Mouse (Mus musculus): ENCODE results near the gene Nap1l1. TPM values are rescaled to one million over a fixed set of nuclear protein-coding genes. Genes with fewer than 3 reads are reported as not detected.

Gene Nap1l1
- total and polyA plus RNA-seq, 2 experiments from 2014 or later: 15.5 to 64.2 TPM

DNA sequence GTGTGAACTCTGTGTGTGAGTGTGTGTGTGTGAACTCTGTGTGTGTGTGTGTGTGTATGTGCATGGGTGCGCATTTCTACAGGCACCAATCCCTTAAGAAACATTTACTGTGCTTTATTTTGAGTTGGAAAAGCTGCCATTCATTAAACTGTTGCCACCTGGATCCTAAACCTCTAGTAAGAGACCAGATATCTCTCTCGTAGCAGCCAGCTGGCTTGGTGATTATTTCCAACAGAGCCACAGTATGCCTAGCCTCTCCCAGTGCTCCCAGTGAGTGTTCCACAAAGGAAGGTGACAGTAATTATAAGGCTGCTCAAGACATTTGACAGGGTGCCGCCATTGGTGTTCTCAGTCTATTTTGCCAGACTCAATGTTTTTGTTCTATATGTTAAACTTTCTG is 47.6 kb downstream of the Nap1l1 start:
- Histone ChIP-seq H3K36me3 (replicated peaks; ENCODE audit: control insufficient read depth, insufficient read depth, low read length) (no peaks in the 10 kb centered on the region), H3K4me2 (ENCODE audit: low read depth, low read length) (no peak overlapping the region), H3K9me3 (replicated peaks; ENCODE audit: control insufficient read depth, low read length) (no peaks in the 10 kb centered on the region), H3K27ac (ENCODE audit: low read depth) (no peak overlapping the region), H3K4me1 (ENCODE audit: control insufficient read depth, insufficient read depth) (peaks cover 17% of the 10 kb centered on the region), H3K27me3 (ENCODE audit: control insufficient read depth, insufficient read depth, low read length) (no peaks in the 10 kb centered on the region), H3K4me3 (ENCODE audit: low read depth, low read length) (no peak overlapping the region), H3K9ac (replicated peaks; ENCODE audit: low read depth, low read length) (peak overlapping the region; percentile 22; the same call in 1 of the 2 replicates)
- 70% methylated on average over 3 of the region's 3 CpGs for WGBS
- TF ChIP-seq CTCF (IDR thresholded peaks at IDR 0.05; ENCODE audit: low read depth): no peak
- TF ChIP-seq EP300 (IDR thresholded peaks at IDR 0.05; ENCODE audit: low read depth): no peak
- DNase-seq (ENCODE audit: low spot score): no peak
- no peak for ATAC-seq (ENCODE audit: insufficient read depth, low read depth)

DNA sequence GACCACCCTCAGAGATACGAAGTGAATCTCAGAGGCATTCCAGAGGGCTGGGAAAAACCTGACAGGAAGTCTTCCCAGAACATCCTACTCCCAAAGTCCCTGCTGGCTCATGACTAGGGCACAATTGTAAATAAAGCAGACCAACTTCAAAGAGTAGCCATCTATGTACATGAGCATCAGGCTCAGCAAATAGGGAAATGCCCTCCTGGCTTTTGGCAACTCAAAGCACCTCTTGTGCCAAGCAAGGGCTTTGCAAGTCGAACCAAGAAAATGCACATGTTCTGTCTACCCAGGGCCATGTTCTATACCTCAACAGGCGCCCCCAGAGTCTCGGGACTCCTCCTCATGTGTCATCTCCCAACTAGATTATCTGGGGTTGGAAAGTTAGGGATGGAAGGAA is 48.6 kb downstream of the Nap1l1 start:
- Histone ChIP-seq H3K27me3 (ENCODE audit: control insufficient read depth, insufficient read depth, low read length) (no peaks in the 10 kb centered on the region), H3K4me3 (ENCODE audit: low read depth, low read length) (no peak overlapping the region), H3K4me2 (ENCODE audit: low read depth, low read length) (no peak overlapping the region), H3K9me3 (replicated peaks; ENCODE audit: control insufficient read depth, low read length) (no peaks in the 10 kb centered on the region), H3K9ac (replicated peaks; ENCODE audit: low read depth, low read length) (no peak overlapping the region), H3K36me3 (replicated peaks; ENCODE audit: control insufficient read depth, insufficient read depth, low read length) (no peaks in the 10 kb centered on the region), H3K4me1 (ENCODE audit: control insufficient read depth, insufficient read depth) (peaks cover 13% of the 10 kb centered on the region; the same call in 1 of the 2 replicates), H3K27ac (ENCODE audit: low read depth) (no peak overlapping the region)
- TF ChIP-seq EP300 (IDR thresholded peaks at IDR 0.05; ENCODE audit: low read depth) (no peak), CTCF (IDR thresholded peaks at IDR 0.05; ENCODE audit: low read depth) (no peak)
- WGBS: 56% methylated on average over 4 of the region's 4 CpGs
- ATAC-seq (ENCODE audit: insufficient read depth, low read depth): no peak
- DNase-seq (ENCODE audit: low spot score): no peak

DNA sequence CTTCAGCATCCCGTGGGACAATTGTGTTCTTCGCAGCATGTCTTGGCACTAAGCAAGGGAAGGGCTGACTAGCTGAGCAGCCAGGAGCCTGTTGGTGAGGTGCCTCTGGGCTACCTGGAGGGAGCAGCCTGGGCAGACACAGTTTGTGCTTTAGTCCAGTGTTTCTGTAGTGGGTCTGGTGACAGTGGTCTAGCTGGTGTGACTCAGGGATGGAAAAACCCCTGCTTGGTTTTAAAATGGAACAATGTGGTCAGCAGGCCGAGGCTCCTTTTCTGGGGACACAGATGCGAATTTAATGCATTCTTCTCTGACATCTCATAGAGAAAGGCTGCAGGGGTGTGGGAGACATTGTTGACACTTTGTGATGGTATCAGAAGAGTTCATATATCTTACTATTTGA is 49.2 kb downstream of the Nap1l1 start:
- no peak for TF ChIP-seq CTCF (IDR thresholded peaks at IDR 0.05; ENCODE audit: low read depth)
- TF ChIP-seq EP300 (IDR thresholded peaks at IDR 0.05; ENCODE audit: low read depth): no peak
- H3K27me3 ChIP-seq (ENCODE audit: control insufficient read depth, insufficient read depth, low read length): no peaks in the 10 kb centered on the region
- H3K9me3 ChIP-seq (replicated peaks; ENCODE audit: control insufficient read depth, low read length): no peaks in the 10 kb centered on the region
- no peaks in the 10 kb centered on the region for H3K36me3 ChIP-seq (replicated peaks; ENCODE audit: control insufficient read depth, insufficient read depth, low read length)
- WGBS: 73% methylated on average over 4 of the region's 4 CpGs
- no peak overlapping the region for H3K27ac ChIP-seq (ENCODE audit: low read depth)
- H3K4me2 ChIP-seq (ENCODE audit: low read depth, low read length): no peak overlapping the region
- H3K4me3 ChIP-seq (ENCODE audit: low read depth, low read length): no peak overlapping the region
- no peak for ATAC-seq (ENCODE audit: insufficient read depth, low read depth)
- peaks cover 13% of the 10 kb centered on the region; the same call in 1 of the 2 replicates for H3K4me1 ChIP-seq (ENCODE audit: control insufficient read depth, insufficient read depth)
- H3K9ac ChIP-seq (replicated peaks; ENCODE audit: low read depth, low read length): no peak overlapping the region
- DNase-seq (ENCODE audit: low spot score): no peak

DNA sequence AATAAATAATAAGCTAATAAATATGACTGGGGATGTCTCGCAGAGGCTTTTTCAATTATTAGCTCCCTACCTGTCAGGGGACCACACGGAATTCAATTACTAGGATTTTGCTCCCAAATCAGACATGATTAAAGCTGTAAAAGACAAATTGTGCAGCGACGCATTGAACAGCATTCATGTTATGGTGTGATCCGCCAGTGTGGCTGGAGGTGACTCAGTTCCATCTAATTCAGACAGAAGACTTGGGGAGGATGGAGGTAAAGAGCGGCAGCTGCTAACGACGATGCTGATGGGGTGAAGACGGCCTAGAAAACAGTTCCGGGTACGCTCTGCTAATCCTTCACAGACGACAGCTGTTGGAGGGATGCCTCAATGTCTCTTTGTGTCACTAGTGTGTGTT is 50.9 kb downstream of the Nap1l1 start:
- 88% methylated on average over 12 of the region's 12 CpGs for WGBS
- ATAC-seq (ENCODE audit: insufficient read depth, low read depth) (no peak), DNase-seq (ENCODE audit: low spot score) (no peak)
- no peak overlapping the region for H3K27ac ChIP-seq (ENCODE audit: low read depth)
- no peaks in the 10 kb centered on the region for H3K36me3 ChIP-seq (replicated peaks; ENCODE audit: control insufficient read depth, insufficient read depth, low read length)
- H3K9ac ChIP-seq (replicated peaks; ENCODE audit: low read depth, low read length): no peak overlapping the region
- H3K4me2 ChIP-seq (ENCODE audit: low read depth, low read length): no peak overlapping the region
- no peaks in the 10 kb centered on the region for H3K27me3 ChIP-seq (ENCODE audit: control insufficient read depth, insufficient read depth, low read length)
- H3K4me1 ChIP-seq (ENCODE audit: control insufficient read depth, insufficient read depth): peaks cover 22% of the 10 kb centered on the region
- H3K9me3 ChIP-seq (replicated peaks; ENCODE audit: control insufficient read depth, low read length): no peaks in the 10 kb centered on the region
- H3K4me3 ChIP-seq (ENCODE audit: low read depth, low read length): no peak overlapping the region
- TF ChIP-seq EP300 (IDR thresholded peaks at IDR 0.05; ENCODE audit: low read depth) (no peak), CTCF (IDR thresholded peaks at IDR 0.05; ENCODE audit: low read depth) (no peak)

DNA sequence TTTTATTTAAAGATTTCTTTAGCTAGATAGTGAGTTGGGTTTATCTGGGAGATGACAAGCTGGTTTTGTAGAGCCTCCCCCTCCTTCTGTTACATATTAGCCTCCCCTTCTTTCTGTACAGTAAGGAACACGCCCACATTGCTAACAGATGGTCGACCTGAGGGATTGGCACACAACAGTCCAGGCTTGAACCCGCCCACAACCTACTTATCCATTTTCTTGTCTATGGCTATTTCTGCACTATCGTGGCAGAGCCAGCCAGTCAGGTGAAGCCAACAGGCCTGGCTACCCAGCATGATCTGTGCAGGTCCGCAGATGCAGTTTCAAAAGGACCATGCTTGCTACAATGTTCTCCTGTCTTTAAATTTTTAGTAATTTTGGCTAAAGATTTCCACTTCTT is 54.0 kb downstream of the Nap1l1 start:
- ATAC-seq (ENCODE audit: insufficient read depth, low read depth): no peak
- WGBS: 69% methylated on average over 5 of the region's 5 CpGs

DNA sequence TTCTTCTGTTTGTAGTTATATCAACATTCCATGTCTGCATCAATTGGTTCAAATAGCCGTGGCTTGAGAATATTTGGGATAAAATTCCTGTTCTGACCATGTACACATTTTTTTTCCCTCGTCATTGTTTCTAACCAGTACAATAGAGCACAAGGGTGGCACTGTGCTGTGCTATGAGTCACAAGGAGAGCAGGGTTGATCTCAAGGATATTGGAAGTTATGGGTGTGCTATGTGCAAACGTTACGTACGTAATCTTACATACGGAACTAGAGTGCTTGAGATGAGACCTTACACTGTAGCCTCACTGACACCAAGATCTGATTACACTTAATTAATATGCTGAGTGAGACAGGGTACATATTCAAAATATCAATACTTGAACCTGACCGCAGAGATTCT is 54.6 kb downstream of the Nap1l1 start:
- Histone ChIP-seq H3K36me3 (replicated peaks; ENCODE audit: control insufficient read depth, insufficient read depth, low read length) (no peaks in the 10 kb centered on the region), H3K9ac (replicated peaks; ENCODE audit: low read depth, low read length) (no peak overlapping the region), H3K4me1 (ENCODE audit: control insufficient read depth, insufficient read depth) (peaks cover 14% of the 10 kb centered on the region), H3K27ac (ENCODE audit: low read depth) (no peak overlapping the region), H3K4me2 (ENCODE audit: low read depth, low read length) (no peak overlapping the region), H3K4me3 (ENCODE audit: low read depth, low read length) (no peak overlapping the region), H3K27me3 (ENCODE audit: control insufficient read depth, insufficient read depth, low read length) (no peaks in the 10 kb centered on the region), H3K9me3 (replicated peaks; ENCODE audit: control insufficient read depth, low read length) (no peaks in the 10 kb centered on the region)
- DNase-seq (ENCODE audit: low spot score): no peak
- WGBS: 85% methylated on average over 7 of the region's 7 CpGs
- ATAC-seq (ENCODE audit: insufficient read depth, low read depth): no peak
- TF ChIP-seq CTCF (IDR thresholded peaks at IDR 0.05; ENCODE audit: low read depth): no peak
- no peak for TF ChIP-seq EP300 (IDR thresholded peaks at IDR 0.05; ENCODE audit: low read depth)

More for the DNA sequence above, 54.0 kb downstream of the Nap1l1 start:
- H3K4me2 ChIP-seq (ENCODE audit: low read depth, low read length): no peak overlapping the region
- no peak for TF ChIP-seq EP300 (IDR thresholded peaks at IDR 0.05; ENCODE audit: low read depth)
- TF ChIP-seq CTCF (IDR thresholded peaks at IDR 0.05; ENCODE audit: low read depth): no peak
- DNase-seq (ENCODE audit: low spot score): no peak
- H3K27me3 ChIP-seq (ENCODE audit: control insufficient read depth, insufficient read depth, low read length): no peaks in the 10 kb centered on the region
- no peaks in the 10 kb centered on the region for H3K9me3 ChIP-seq (replicated peaks; ENCODE audit: control insufficient read depth, low read length)
- H3K4me3 ChIP-seq (ENCODE audit: low read depth, low read length): no peak overlapping the region
- peaks cover 14% of the 10 kb centered on the region for H3K4me1 ChIP-seq (ENCODE audit: control insufficient read depth, insufficient read depth)
- no peaks in the 10 kb centered on the region for H3K36me3 ChIP-seq (replicated peaks; ENCODE audit: control insufficient read depth, insufficient read depth, low read length)
- H3K9ac ChIP-seq (replicated peaks; ENCODE audit: low read depth, low read length): no peak overlapping the region
- no peak overlapping the region for H3K27ac ChIP-seq (ENCODE audit: low read depth)
